Mouse (Mus musculus): ENCODE results near the gene 4930595D18Rik. TPM values are rescaled to one million over a fixed set of nuclear protein-coding genes. Genes with fewer than 3 reads are reported as not detected.

The 4930595D18Rik gene
- polyA plus RNA-seq (2012; rRNA removed): not detected in 2 replicates

GRCm38 (mm10) chr12:111184476-111184875 is at the start of gene 4930595D18Rik:
TSS of gene 4930595D18Rik (minus strand) at chr12:111184491.

DNA sequence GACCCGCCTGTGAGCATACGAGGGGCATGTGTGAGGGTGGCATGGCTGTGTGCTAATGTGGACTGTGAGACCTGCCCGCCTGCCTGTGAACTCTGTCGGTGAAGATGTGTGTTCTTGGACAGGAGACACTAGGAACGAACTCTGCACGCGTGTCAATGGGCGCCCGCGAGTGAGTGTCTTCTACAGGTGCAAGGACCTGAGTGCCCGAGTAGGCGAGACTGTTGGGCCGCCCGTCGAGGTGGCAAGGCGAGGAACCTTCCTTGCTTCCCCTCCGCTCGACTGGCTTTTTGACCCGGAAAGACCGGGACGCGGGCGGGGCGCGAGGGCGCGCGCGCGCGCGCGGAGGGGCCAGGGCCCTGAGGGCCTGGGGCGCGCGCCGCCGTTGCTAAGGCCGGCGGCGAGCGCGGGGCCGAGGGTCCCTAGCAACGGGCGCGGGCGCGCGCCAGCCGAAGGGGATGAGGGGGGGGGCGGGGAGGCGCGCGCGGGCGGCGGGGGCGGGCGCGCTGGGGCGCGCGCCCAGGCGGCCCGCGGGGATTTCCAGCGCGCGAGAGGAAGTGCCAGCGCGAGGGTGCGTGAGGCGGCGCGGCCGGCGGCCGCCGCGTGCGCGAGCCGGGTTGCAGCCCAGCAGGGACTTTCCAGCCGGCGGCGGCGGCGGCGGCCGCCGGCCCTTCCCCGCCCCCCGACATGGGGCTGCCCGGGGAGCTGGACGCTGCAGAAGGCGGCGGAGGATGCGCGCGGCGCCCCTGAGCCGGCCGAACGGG is 18.3 kb downstream of the 4930595D18Rik start, which contains the start of gene Traf3:
Traf3 (plus strand) TSS at position 540 of the 761 bp plus-strand sequence.

Other genes with a start within 250 kb of the 4930595D18Rik start
- gene Ankrd9, start 205.5 kb downstream of the 4930595D18Rik start, polyA plus RNA-seq (2012; rRNA removed): 13.7 and 14.8 TPM in 2 replicates
- 16.5 and 22.9 TPM in 2 replicates for gene Rcor1, start 145.1 kb downstream of the 4930595D18Rik start, polyA plus RNA-seq (2012; rRNA removed)
- gene Traf3, start 18.1 kb downstream of the 4930595D18Rik start, polyA plus RNA-seq (2012; rRNA removed): 20.1 and 22.1 TPM in 2 replicates
- 0.66 and 1.1 TPM in 2 replicates for gene Amn, start 86.6 kb upstream of the 4930595D18Rik start, polyA plus RNA-seq (2012; rRNA removed)
- gene Cdc42bpb, start 193.2 kb upstream of the 4930595D18Rik start, polyA plus RNA-seq (2012; rRNA removed): 112 and 134 TPM in 2 replicates
- 0.14 TPM in 1 of 2 replicates, not detected in the other for gene Lbhd2, start 222.3 kb upstream of the 4930595D18Rik start, polyA plus RNA-seq (2012; rRNA removed)
- 5.6 and 6.2 TPM in 2 replicates for gene Exoc3l4, start 232.5 kb upstream of the 4930595D18Rik start, polyA plus RNA-seq (2012; rRNA removed)